Mouse (Mus musculus): ENCODE data around the gene Rps6kl1.

Rps6kl1 gene

GRCm38 (mm10) chr12:85106292-85106691, 44.8 kb downstream of the Rps6kl1 start:
- no peak for DNase-seq (ENCODE audit: low spot score)

- DNase-seq (ENCODE audit: low spot score) = no peak
These were observed 46.3 kb downstream of the Rps6kl1 start for GRCm38 (mm10) chr12:85104789-85105188.

GRCm38 (mm10) chr12:85103096-85103495, 48.0 kb downstream of the Rps6kl1 start:
- DNase-seq (ENCODE audit: low spot score) = no peak

DNA sequence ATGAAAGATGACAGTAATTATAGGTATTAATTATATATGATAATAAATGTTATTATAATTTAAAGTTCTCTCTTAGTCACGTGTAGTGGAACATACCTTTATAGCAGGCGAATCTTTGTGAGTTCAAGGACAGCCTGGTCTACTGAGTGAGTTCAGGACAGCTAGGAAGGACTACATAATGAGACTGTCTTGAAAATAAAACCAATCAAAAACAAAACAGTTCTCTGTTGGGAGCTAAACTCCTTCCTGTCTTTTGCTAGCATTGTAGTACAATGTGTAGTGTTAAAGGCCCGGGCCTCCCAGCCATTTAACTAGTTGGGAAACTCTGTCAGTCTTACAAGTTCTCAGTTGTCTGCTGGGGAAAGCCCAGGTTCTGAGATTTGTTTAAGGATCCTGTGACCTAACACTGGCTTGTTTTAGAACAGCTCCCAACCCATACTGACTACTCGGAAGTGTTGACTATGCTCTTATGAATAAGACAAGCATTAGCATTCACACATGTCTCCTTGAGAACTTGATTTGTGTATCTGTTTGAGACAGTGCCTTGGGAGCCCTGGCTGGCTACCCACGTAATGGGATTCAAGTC, 49.5 kb downstream of the Rps6kl1 start:
- no peak for DNase-seq (ENCODE audit: low spot score)

DNA sequence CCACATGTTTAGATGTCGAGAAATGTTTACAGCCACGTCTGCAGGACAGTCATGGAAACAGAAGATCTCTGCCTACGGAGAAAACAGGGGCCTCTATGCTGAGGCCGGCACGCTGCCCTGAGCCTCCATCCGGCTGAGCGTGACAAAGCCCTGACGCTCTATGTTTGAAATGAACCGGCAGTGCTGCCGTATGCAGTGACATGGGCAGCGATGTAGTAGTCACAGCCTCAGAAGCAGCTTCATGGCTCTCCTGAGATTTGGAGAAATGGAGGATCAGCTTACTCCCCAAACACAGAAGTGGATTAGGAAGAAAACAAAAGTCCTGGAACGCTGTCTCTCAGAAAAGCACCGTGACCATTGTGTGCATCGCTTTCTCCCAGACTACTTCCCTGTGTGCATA, 50.1 kb downstream of the Rps6kl1 start:
- DNase-seq (ENCODE audit: low spot score) = no peak

DNA sequence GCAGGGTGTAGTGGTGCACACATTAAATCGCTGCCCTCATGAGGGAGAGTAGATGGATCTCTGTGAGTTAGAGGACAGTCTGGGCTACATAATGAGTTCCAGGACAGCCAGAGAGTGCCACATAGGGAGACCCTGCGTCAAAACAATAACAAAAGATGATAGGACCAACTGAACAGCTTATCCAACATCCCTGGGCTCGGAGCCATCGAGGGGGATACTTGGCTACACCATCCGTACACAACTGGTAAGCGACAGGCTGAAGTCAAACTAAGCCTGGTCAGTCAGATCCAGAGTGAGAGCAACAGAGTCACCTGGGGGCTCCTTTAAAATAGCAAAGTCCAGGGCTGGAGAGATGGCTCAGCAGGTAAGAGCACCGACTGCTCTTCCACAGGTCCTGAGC, 55.2 kb downstream of the Rps6kl1 start:
- DNase-seq (ENCODE audit: low spot score) = no peak

GRCm38 (mm10) chr12:85095146-85095545, 55.9 kb downstream of the Rps6kl1 start:
- DNase-seq (ENCODE audit: low spot score) = no peak

DNA sequence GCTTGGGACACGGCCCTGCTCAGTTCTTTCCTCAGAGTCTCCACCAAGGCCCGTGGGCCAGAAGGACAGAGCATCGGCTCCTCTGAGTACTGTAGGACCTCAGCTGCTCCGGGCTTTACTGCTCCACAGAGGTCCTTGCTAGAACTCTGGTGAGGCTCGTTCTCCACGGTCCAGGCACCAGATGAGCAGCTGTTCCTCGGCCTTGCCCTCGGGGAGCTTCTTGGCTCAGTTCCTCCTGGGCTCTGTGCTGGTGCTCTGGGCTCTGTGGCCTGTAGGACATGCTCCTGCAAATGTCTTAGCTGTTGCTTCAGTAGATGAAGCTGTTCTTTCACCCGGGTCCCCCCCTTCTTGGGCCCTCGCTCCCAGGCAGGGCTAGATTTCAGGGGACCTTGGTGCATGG, 56.4 kb downstream of the Rps6kl1 start:
- DNase-seq (ENCODE audit: low spot score) = no peak

GRCm38 (mm10) chr12:85094010-85094409, 57.1 kb downstream of the Rps6kl1 start:
- no peak for DNase-seq (ENCODE audit: low spot score)

- DNase-seq (ENCODE audit: low spot score) = peak; percentile 63
These were observed 58.9 kb downstream of the Rps6kl1 start for GRCm38 (mm10) chr12:85092214-85092613.

GRCm38 (mm10) chr12:85091190-85091589, 59.9 kb downstream of the Rps6kl1 start:
- DNase-seq (ENCODE audit: low spot score) = no peak

DNA sequence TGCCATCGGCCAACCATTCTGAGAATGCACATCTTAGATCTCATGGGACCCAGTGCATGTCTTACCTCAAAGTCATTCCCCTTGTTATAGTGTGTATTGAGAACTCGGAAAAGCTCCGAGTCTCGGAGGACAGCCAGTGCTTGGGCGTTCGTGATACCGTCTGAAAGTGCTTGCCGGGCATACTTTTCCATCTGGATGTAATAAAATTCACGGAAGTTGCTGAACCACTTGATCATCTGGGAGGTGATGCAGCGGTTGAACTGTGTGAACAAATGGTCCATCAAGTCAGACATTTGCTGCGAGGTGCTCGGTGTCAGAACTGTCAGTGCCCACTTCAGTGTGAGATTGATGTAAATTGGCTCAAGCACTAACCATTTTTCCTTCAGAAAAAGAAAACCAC, 63.2 kb downstream of the Rps6kl1 start:
- no peak for DNase-seq (ENCODE audit: low spot score)

Measured in T-cell, adult 2 months (primary cell).